Mouse (Mus musculus): ENCODE data around the gene Thbs2. TPM values are rescaled to one million over a fixed set of nuclear protein-coding genes. Genes with fewer than 3 reads are reported as not detected.

The Thbs2 gene
- polyA plus RNA-seq, 1 experiment = 3.9 TPM

DNA sequence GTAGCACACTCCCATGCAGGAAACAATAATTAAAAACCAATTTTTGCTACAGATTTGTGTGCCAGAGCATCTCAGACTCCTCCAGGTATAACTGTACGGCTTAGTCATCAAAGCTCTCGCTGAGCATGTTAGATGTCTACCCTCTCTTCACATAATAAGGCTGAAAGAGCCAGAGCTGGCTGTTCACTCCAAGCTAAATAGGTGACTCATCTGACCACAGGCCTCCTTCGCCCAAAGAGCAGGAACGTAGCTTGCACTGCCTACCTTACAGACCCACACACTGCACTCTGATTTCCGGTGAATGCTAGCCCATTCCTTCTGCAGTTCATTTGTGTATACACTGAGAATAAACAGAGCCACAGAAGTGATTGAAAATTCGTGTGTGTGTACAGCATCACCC is 31.6 kb downstream of the Thbs2 start:
- no peak for DNase-seq
- H3K36me3 ChIP-seq (ENCODE audit: control insufficient read depth, insufficient read depth, low read length) = no peaks in the 10 kb centered on the region
- H3K4me1 ChIP-seq (ENCODE audit: control insufficient read depth, insufficient read depth, low read length) = no peaks in the 10 kb centered on the region
- no peaks in the 10 kb centered on the region for H3K27me3 ChIP-seq (replicated peaks; ENCODE audit: control insufficient read depth, insufficient read depth, low read length)
- no peak for TF ChIP-seq POLR2A (IDR thresholded peaks at IDR 0.05; ENCODE audit: low read depth, low read length)
- TF ChIP-seq CTCF (conservative IDR thresholded peaks at IDR 0.05; ENCODE audit: insufficient read depth, insufficient read length, low read depth, low read length) = no peak
- H3K4me3 ChIP-seq (ENCODE audit: insufficient read depth, low read depth, low read length) = no peak overlapping the region
- no peak overlapping the region for H3K27ac ChIP-seq (ENCODE audit: insufficient read depth, low read depth, low read length)
- 85% methylated on average over 6 of the region's 6 CpGs for WGBS

GRCm38 (mm10) chr17:14659746-14660145 is 34.3 kb downstream of the Thbs2 start:
- H3K36me3 ChIP-seq (ENCODE audit: control insufficient read depth, insufficient read depth, low read length) = no peaks in the 10 kb centered on the region
- 55% methylated on average over 4 of the region's 4 CpGs for WGBS
- no peak overlapping the region for H3K4me3 ChIP-seq (ENCODE audit: insufficient read depth, low read depth, low read length)
- H3K4me1 ChIP-seq (ENCODE audit: control insufficient read depth, insufficient read depth, low read length) = no peaks in the 10 kb centered on the region
- no peak for DNase-seq
- TF ChIP-seq CTCF (conservative IDR thresholded peaks at IDR 0.05; ENCODE audit: insufficient read depth, insufficient read length, low read depth, low read length) (no peak), POLR2A (IDR thresholded peaks at IDR 0.05; ENCODE audit: low read depth, low read length) (no peak)
- no peaks in the 10 kb centered on the region for H3K27me3 ChIP-seq (replicated peaks; ENCODE audit: control insufficient read depth, insufficient read depth, low read length)
- no peak overlapping the region for H3K27ac ChIP-seq (ENCODE audit: insufficient read depth, low read depth, low read length)

DNA sequence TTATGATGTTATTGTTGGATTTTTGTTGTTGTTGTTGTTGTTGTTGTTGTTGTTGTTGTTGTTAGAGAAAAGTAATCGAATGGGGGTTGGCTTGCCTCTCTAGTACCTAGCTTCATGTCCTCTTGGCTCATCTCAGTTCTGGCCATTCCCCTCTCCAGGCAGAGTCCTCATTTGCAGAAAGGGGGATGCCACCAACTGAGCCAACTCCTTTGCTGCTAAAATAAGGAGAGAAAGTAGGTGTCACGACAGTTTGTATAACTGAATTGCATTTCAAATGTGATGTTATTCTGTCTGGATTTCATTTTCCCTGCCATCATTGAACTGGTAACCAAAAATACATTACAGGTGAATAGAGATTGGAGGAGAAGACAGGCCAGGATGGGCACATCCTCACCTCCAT is 35.9 kb downstream of the Thbs2 start:
- DNase-seq = no peak
- TF ChIP-seq POLR2A (IDR thresholded peaks at IDR 0.05; ENCODE audit: low read depth, low read length) (no peak), CTCF (conservative IDR thresholded peaks at IDR 0.05; ENCODE audit: insufficient read depth, insufficient read length, low read depth, low read length) (no peak)
- Histone ChIP-seq H3K27ac (ENCODE audit: insufficient read depth, low read depth, low read length) (no peak overlapping the region), H3K4me3 (ENCODE audit: insufficient read depth, low read depth, low read length) (no peak overlapping the region), H3K27me3 (replicated peaks; ENCODE audit: control insufficient read depth, insufficient read depth, low read length) (no peaks in the 10 kb centered on the region), H3K36me3 (ENCODE audit: control insufficient read depth, insufficient read depth, low read length) (no peaks in the 10 kb centered on the region), H3K4me1 (ENCODE audit: control insufficient read depth, insufficient read depth, low read length) (no peaks in the 10 kb centered on the region)
- WGBS = 75% methylated on average over 2 of the region's 2 CpGs

DNA sequence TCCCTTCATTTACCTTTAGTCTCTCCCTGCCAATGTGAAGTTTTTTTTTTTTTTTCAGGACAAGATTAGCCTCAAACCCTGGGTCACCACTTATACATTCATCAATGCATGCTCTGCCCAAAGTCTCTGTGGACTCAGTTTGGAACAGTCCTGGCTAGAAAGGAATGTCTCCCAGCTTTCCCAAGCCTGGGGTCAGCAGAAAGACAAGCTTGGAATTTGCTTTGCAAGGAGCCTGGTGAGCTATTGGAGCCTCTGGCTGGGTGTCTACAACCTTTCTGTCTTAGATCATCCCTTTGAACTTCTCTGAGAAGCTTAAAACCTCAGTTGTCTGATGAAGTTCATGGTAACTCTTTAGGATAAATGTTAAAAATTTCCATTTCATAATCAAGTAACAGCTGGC is 36.9 kb downstream of the Thbs2 start:
- no peak overlapping the region for H3K27ac ChIP-seq (ENCODE audit: insufficient read depth, low read depth, low read length)

DNA sequence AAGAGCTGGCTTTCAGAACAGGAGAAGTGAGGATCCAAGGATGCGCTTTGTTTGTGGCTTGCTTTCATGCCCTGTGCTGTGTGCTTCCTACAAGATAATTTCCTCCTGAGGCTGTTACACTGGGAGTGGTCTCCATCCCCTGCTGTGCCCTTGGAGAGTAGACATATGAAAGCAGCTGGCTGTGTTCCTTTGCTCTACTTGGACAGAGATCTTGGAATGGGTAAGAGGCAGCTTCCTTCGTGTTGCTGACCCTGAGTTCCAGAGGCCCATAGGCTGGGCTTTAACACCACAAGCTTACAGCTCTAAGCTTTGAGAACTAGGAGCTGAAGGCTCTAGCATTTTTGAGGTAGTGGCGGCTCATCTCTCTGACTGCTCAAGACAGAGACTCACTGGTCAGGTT is 39.1 kb downstream of the Thbs2 start:
- H3K36me3 ChIP-seq (ENCODE audit: control insufficient read depth, insufficient read depth, low read length) = no peaks in the 10 kb centered on the region
- WGBS = 72% methylated on average over 3 of the region's 3 CpGs
- H3K27me3 ChIP-seq (replicated peaks; ENCODE audit: control insufficient read depth, insufficient read depth, low read length) = no peaks in the 10 kb centered on the region
- no peaks in the 10 kb centered on the region for H3K4me1 ChIP-seq (ENCODE audit: control insufficient read depth, insufficient read depth, low read length)
- no peak for DNase-seq
- no peak overlapping the region for H3K27ac ChIP-seq (ENCODE audit: insufficient read depth, low read depth, low read length)
- TF ChIP-seq CTCF (conservative IDR thresholded peaks at IDR 0.05; ENCODE audit: insufficient read depth, insufficient read length, low read depth, low read length) (no peak), POLR2A (IDR thresholded peaks at IDR 0.05; ENCODE audit: low read depth, low read length) (no peak)
- no peak overlapping the region for H3K4me3 ChIP-seq (ENCODE audit: insufficient read depth, low read depth, low read length)

More for the DNA sequence above, 36.9 kb downstream of the Thbs2 start:
- TF ChIP-seq POLR2A (IDR thresholded peaks at IDR 0.05; ENCODE audit: low read depth, low read length) = no peak
- TF ChIP-seq CTCF (conservative IDR thresholded peaks at IDR 0.05; ENCODE audit: insufficient read depth, insufficient read length, low read depth, low read length) = no peak
- no peak for DNase-seq
- Histone ChIP-seq H3K36me3 (ENCODE audit: control insufficient read depth, insufficient read depth, low read length) (no peaks in the 10 kb centered on the region), H3K4me3 (ENCODE audit: insufficient read depth, low read depth, low read length) (no peak overlapping the region), H3K27me3 (replicated peaks; ENCODE audit: control insufficient read depth, insufficient read depth, low read length) (no peaks in the 10 kb centered on the region), H3K4me1 (ENCODE audit: control insufficient read depth, insufficient read depth, low read length) (no peaks in the 10 kb centered on the region)

GRCm38 (mm10) chr17:14652013-14652412 is 42.0 kb downstream of the Thbs2 start:
- no peaks in the 10 kb centered on the region for H3K27me3 ChIP-seq (replicated peaks; ENCODE audit: control insufficient read depth, insufficient read depth, low read length)
- TF ChIP-seq POLR2A (IDR thresholded peaks at IDR 0.05; ENCODE audit: low read depth, low read length) (no peak), CTCF (conservative IDR thresholded peaks at IDR 0.05; ENCODE audit: insufficient read depth, insufficient read length, low read depth, low read length) (no peak)
- H3K4me1 ChIP-seq (ENCODE audit: control insufficient read depth, insufficient read depth, low read length) = no peaks in the 10 kb centered on the region
- H3K36me3 ChIP-seq (ENCODE audit: control insufficient read depth, insufficient read depth, low read length) = no peaks in the 10 kb centered on the region
- DNase-seq = no peak
- no peak overlapping the region for H3K4me3 ChIP-seq (ENCODE audit: insufficient read depth, low read depth, low read length)
- WGBS = 63% methylated on average over 7 of the region's 7 CpGs
- H3K27ac ChIP-seq (ENCODE audit: insufficient read depth, low read depth, low read length) = no peak overlapping the region

DNA sequence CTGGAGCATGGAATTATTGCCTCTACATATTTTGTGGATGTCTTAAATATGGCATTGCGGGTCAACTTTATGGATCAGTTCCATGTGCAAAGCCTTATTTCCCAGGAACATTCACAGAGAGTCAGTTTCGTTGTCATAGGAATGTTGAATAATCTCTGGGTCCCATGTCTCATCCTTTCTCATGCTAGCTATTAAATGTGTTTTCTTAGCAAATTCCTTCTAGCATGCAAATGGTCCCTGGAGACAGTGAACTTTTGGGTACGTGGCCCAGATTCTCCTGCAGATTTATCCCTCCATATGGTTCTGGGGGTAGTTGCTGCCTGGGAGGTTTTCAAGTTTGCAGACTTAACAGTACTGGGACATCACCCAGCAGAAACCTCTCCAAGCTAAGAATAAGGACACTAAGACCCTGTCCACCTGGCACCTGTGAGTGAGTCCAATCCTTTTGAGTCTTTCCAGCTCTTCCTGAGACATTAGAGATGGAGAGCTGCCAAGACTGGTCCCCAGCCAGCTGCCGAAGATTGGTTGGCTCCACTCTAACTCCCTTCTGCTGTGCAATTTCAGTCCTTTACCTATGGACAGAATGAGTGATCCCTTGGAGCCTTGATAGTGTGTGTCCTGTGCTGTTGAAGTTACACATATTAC is 45.9 kb downstream of the Thbs2 start:
- Histone ChIP-seq H3K27me3 (replicated peaks; ENCODE audit: control insufficient read depth, insufficient read depth, low read length) (no peaks in the 10 kb centered on the region), H3K4me1 (ENCODE audit: control insufficient read depth, insufficient read depth, low read length) (no peaks in the 10 kb centered on the region), H3K27ac (ENCODE audit: insufficient read depth, low read depth, low read length) (no peak overlapping the region), H3K4me3 (ENCODE audit: insufficient read depth, low read depth, low read length) (no peak overlapping the region), H3K36me3 (ENCODE audit: control insufficient read depth, insufficient read depth, low read length) (no peaks in the 10 kb centered on the region)
- 72% methylated on average over 4 of the region's 4 CpGs for WGBS
- no peak for TF ChIP-seq CTCF (conservative IDR thresholded peaks at IDR 0.05; ENCODE audit: insufficient read depth, insufficient read length, low read depth, low read length)
- no peak for TF ChIP-seq POLR2A (IDR thresholded peaks at IDR 0.05; ENCODE audit: low read depth, low read length)
- no peak for DNase-seq

All from kidney, adult 2 months (tissue).